ENCODE assay signal across 14 mouse cellular contexts in genomic region chr15:96490123-96490522, GRCm38 (mm10).
"Had no signal": no experiment of that assay in that cellular context is flagged by ENCODE, and none has a peak within 500 bp of the region (broad histone marks: within the 10 kb centered on the region; RNA-seq: fewer than 3 reads in every experiment).

No protein-coding gene starts in this region.

- H3K4me1 ChIP-seq: lung, embryonic 15.5 days had no signal

- ATAC-seq: intestine, postnatal 0 days had no signal

- H3K4me3 ChIP-seq: left cerebral cortex, adult 2 months; limb, embryonic 12.5 days; liver, embryonic 15.5 days; neural tube, embryonic 15.5 days; stomach, embryonic 15.5 days had no signal

- H3K27ac ChIP-seq: left cerebral cortex, adult 2 months; liver, embryonic 12.5 days; liver, embryonic 15.5 days; lung, embryonic 15.5 days; neural tube, embryonic 15.5 days; stomach, embryonic 15.5 days had no signal

- H3K9me3 ChIP-seq: limb, embryonic 12.5 days; limb, embryonic 15.5 days; liver, embryonic 12.5 days; liver, embryonic 15.5 days; lung, embryonic 15.5 days; neural tube, embryonic 15.5 days; stomach, embryonic 15.5 days had no signal

- H3K36me3 ChIP-seq: limb, embryonic 12.5 days; limb, embryonic 15.5 days; liver, embryonic 12.5 days; liver, embryonic 15.5 days; lung, embryonic 15.5 days; neural tube, embryonic 15.5 days; stomach, embryonic 15.5 days had no signal

- DNase-seq: layer of hippocampus, postnatal 36 days; lung, adult 18-20 months; right cerebral cortex, adult 18-20 months; right cerebral cortex, postnatal 14 days; thymus, postnatal 36 days had no signal

- H3K9ac ChIP-seq: limb, embryonic 12.5 days; limb, embryonic 15.5 days; liver, embryonic 15.5 days; lung, embryonic 15.5 days; neural tube, embryonic 15.5 days; stomach, embryonic 15.5 days had no signal

- H3K27me3 ChIP-seq: limb, embryonic 12.5 days; limb, embryonic 15.5 days; liver, embryonic 12.5 days; liver, embryonic 15.5 days; lung, embryonic 15.5 days; neural tube, embryonic 15.5 days; stomach, embryonic 15.5 days had no signal
